Mouse (Mus musculus): ENCODE data around the gene Dnmt3c. TPM values are rescaled to one million over a fixed set of nuclear protein-coding genes. Genes with fewer than 3 reads are reported as not detected.
A peak's percentile ranks its signal among the peaks of the same experiment; 100 is the strongest.

Dnmt3c gene
- polyA plus RNA-seq, 1 experiment, result 5.5 TPM

- no peaks in the 10 kb centered on the region for H3K36me3 ChIP-seq (ENCODE audit: control insufficient read depth, insufficient read depth, low read length, poor library complexity, severe bottlenecking)
- TF ChIP-seq CTCF (IDR thresholded peaks at IDR 0.05; ENCODE audit: low read depth, low read length), result no peak
- TF ChIP-seq EP300 (IDR thresholded peaks at IDR 0.05; ENCODE audit: insufficient read depth, low read depth, low read length), result no peak
- no peak for TF ChIP-seq POLR2A (IDR thresholded peaks at IDR 0.05; ENCODE audit: insufficient read depth, low read length)
- H3K4me3 ChIP-seq (ENCODE audit: low read depth, low read length), result no peak overlapping the region
- no peak overlapping the region for H3K27ac ChIP-seq (ENCODE audit: insufficient read depth, low read length)
- H3K27me3 ChIP-seq (ENCODE audit: control insufficient read depth, insufficient read depth, low read length, poor library complexity, severe bottlenecking), result no peaks in the 10 kb centered on the region
- H3K9me3 ChIP-seq (replicated peaks; ENCODE audit: control insufficient read depth, insufficient read depth, low read length, poor library complexity, severe bottlenecking), result no peaks in the 10 kb centered on the region
- H3K4me1 ChIP-seq (ENCODE audit: control insufficient read depth, insufficient read depth, low read length), result no peaks in the 10 kb centered on the region
- H3K9ac ChIP-seq (ENCODE audit: low read depth, poor library complexity, severe bottlenecking), result no peak overlapping the region
Observed at GRCm38 (mm10) chr2:153724871-153725270, 28.4 kb downstream of the Dnmt3c start.

- H3K4me3 ChIP-seq (ENCODE audit: low read depth, low read length), result no peak overlapping the region
- no peak overlapping the region for H3K9ac ChIP-seq (ENCODE audit: low read depth, poor library complexity, severe bottlenecking)
- H3K9me3 ChIP-seq (replicated peaks; ENCODE audit: control insufficient read depth, insufficient read depth, low read length, poor library complexity, severe bottlenecking), result no peaks in the 10 kb centered on the region
- no peaks in the 10 kb centered on the region for H3K4me1 ChIP-seq (ENCODE audit: control insufficient read depth, insufficient read depth, low read length)
- TF ChIP-seq CTCF (IDR thresholded peaks at IDR 0.05; ENCODE audit: low read depth, low read length), result no peak
- TF ChIP-seq EP300 (IDR thresholded peaks at IDR 0.05; ENCODE audit: insufficient read depth, low read depth, low read length), result no peak
- no peak for TF ChIP-seq POLR2A (IDR thresholded peaks at IDR 0.05; ENCODE audit: insufficient read depth, low read length)
- H3K27me3 ChIP-seq (ENCODE audit: control insufficient read depth, insufficient read depth, low read length, poor library complexity, severe bottlenecking), result no peaks in the 10 kb centered on the region
- H3K27ac ChIP-seq (ENCODE audit: insufficient read depth, low read length), result no peak overlapping the region
- H3K36me3 ChIP-seq (ENCODE audit: control insufficient read depth, insufficient read depth, low read length, poor library complexity, severe bottlenecking), result no peaks in the 10 kb centered on the region
Observed at GRCm38 (mm10) chr2:153725291-153725690, 28.8 kb downstream of the Dnmt3c start.

GRCm38 (mm10) chr2:153734033-153734432 is 37.6 kb downstream of the Dnmt3c start:
- H3K4me1 ChIP-seq (ENCODE audit: control insufficient read depth, insufficient read depth, low read length), result no peaks in the 10 kb centered on the region
- no peak overlapping the region for H3K27ac ChIP-seq (ENCODE audit: insufficient read depth, low read length)
- no peak overlapping the region for H3K9ac ChIP-seq (ENCODE audit: low read depth, poor library complexity, severe bottlenecking)
- no peak overlapping the region for H3K4me3 ChIP-seq (ENCODE audit: low read depth, low read length)
- no peaks in the 10 kb centered on the region for H3K27me3 ChIP-seq (ENCODE audit: control insufficient read depth, insufficient read depth, low read length, poor library complexity, severe bottlenecking)
- no peak for TF ChIP-seq EP300 (IDR thresholded peaks at IDR 0.05; ENCODE audit: insufficient read depth, low read depth, low read length)
- no peak for TF ChIP-seq CTCF (IDR thresholded peaks at IDR 0.05; ENCODE audit: low read depth, low read length)
- no peak for TF ChIP-seq POLR2A (IDR thresholded peaks at IDR 0.05; ENCODE audit: insufficient read depth, low read length)
- H3K36me3 ChIP-seq (ENCODE audit: control insufficient read depth, insufficient read depth, low read length, poor library complexity, severe bottlenecking), result no peaks in the 10 kb centered on the region
- no peaks in the 10 kb centered on the region for H3K9me3 ChIP-seq (replicated peaks; ENCODE audit: control insufficient read depth, insufficient read depth, low read length, poor library complexity, severe bottlenecking)

GRCm38 (mm10) chr2:153740500-153741436 is 44.3 kb downstream of the Dnmt3c start, which contains the start of gene Mapre1:
Gene Mapre1 (plus strand): TSS chr2:153741274.
- TF ChIP-seq POLR2A (IDR thresholded peaks at IDR 0.05; ENCODE audit: insufficient read depth, low read length) (peak; percentile 66), CTCF (IDR thresholded peaks at IDR 0.05; ENCODE audit: low read depth, low read length) (no peak), EP300 (IDR thresholded peaks at IDR 0.05; ENCODE audit: insufficient read depth, low read depth, low read length) (no peak)
- H3K36me3 ChIP-seq (ENCODE audit: control insufficient read depth, insufficient read depth, low read length, poor library complexity, severe bottlenecking), result no peaks in the 10 kb centered on the region
- H3K27me3 ChIP-seq (ENCODE audit: control insufficient read depth, insufficient read depth, low read length, poor library complexity, severe bottlenecking), result no peaks in the 10 kb centered on the region
- peak within 1 kb of the TSS; percentile 83 for H3K9ac ChIP-seq (ENCODE audit: low read depth, poor library complexity, severe bottlenecking)
- peak within 1 kb of the TSS; percentile 96 for H3K4me3 ChIP-seq (ENCODE audit: low read depth, low read length)
- H3K4me1 ChIP-seq (ENCODE audit: control insufficient read depth, insufficient read depth, low read length), result peaks cover 2% of the 10 kb centered on the region
- peak within 1 kb of the TSS; percentile 33; the same call in 1 of the 2 replicates for H3K27ac ChIP-seq (ENCODE audit: insufficient read depth, low read length)
- H3K9me3 ChIP-seq (replicated peaks; ENCODE audit: control insufficient read depth, insufficient read depth, low read length, poor library complexity, severe bottlenecking), result no peaks in the 10 kb centered on the region

GRCm38 (mm10) chr2:153741437-153742065 is 45.1 kb downstream of the Dnmt3c start:
- Histone ChIP-seq H3K4me1 (ENCODE audit: control insufficient read depth, insufficient read depth, low read length) (peaks cover 2% of the 10 kb centered on the region), H3K9ac (ENCODE audit: low read depth, poor library complexity, severe bottlenecking) (peak overlapping the region; percentile 83), H3K27me3 (ENCODE audit: control insufficient read depth, insufficient read depth, low read length, poor library complexity, severe bottlenecking) (no peaks in the 10 kb centered on the region), H3K27ac (ENCODE audit: insufficient read depth, low read length) (peak overlapping the region; percentile 33; the same call in 1 of the 2 replicates), H3K36me3 (ENCODE audit: control insufficient read depth, insufficient read depth, low read length, poor library complexity, severe bottlenecking) (no peaks in the 10 kb centered on the region), H3K9me3 (replicated peaks; ENCODE audit: control insufficient read depth, insufficient read depth, low read length, poor library complexity, severe bottlenecking) (no peaks in the 10 kb centered on the region), H3K4me3 (ENCODE audit: low read depth, low read length) (peak overlapping the region; percentile 96)
- TF ChIP-seq CTCF (IDR thresholded peaks at IDR 0.05; ENCODE audit: low read depth, low read length) (no peak), POLR2A (IDR thresholded peaks at IDR 0.05; ENCODE audit: insufficient read depth, low read length) (no peak), EP300 (IDR thresholded peaks at IDR 0.05; ENCODE audit: insufficient read depth, low read depth, low read length) (no peak)

Measured in ES-Bruce4 (cell line).